Mouse (Mus musculus) gastrocnemius, postnatal 4 days (tissue): ENCODE data around the gene Prkg1. TPM values are rescaled to one million over a fixed set of nuclear protein-coding genes. Genes with fewer than 3 reads are reported as not detected.

ENCODE experiments used
- DNase-seq, 2 experiments: peaks; one replicate each; pipeline ENCODE4 v3.0.0; 2021 to 2022; ENCODE audit warnings: low spot score in 2 of 2, mixed read lengths in 2 of 2
- total RNA-seq, 2 experiments: library from RNA; stranded (reverse); gene quantifications; 2 replicates each; pipeline ENCODE4 v1.2.3; 2021

The Prkg1 gene
- total RNA-seq, 2 experiments from 2014 or later = 42.3 to 50.1 TPM

DNA sequence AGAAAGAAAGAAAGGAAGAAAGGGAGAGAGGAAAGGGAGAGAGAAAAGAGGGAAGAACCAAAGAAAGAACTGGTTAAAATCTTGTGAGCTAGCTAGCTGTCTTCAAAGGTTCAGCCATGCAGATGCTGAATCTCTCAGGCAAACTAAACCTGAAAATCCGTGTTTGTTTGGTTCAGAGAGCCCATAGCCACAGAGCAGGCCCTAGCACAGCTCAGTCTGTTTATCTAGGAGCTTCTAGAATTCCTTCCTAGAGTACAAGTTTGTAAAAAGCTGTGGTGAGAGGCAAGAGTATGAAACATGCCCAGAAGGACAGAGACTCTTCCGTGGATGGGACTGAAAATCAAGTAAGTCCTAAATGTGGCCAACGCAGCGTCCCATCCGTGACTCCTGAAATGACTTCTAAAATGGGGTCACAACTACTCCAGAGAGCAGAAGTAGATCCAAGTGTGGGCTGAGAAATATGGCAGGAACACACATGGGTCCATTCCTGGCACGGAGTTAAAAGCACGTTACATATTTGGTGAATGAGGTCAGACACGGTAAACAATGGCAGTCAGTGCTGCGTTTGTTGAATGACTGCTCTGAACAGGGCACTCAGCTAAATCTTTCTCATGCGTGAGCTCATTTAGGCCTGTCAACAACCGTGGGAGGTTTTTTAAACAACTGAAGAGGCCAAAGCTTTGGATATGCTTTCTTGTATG lies 13.7 kb downstream of the Prkg1 start:
- DNase-seq = no peak

DNA sequence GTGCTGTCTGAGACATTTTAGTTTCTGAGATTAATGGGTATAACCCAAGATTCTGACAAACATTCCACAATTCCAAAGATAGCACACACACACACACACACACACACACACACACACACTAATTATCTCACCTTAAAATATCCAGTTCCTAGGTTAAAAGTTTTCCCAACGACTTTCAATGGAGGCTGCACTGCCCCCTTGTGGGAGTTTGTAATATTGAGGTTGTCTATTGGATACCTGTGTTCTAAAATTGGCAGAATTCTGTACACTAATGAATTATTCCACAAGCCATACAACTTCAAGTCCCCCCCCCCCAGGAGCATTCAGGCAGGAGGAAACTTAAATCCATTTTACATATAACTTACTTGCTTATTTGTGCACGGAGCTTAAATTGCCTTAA lies 18.2 kb downstream of the Prkg1 start:
- DNase-seq = peak; percentile 16 to 21

DNA sequence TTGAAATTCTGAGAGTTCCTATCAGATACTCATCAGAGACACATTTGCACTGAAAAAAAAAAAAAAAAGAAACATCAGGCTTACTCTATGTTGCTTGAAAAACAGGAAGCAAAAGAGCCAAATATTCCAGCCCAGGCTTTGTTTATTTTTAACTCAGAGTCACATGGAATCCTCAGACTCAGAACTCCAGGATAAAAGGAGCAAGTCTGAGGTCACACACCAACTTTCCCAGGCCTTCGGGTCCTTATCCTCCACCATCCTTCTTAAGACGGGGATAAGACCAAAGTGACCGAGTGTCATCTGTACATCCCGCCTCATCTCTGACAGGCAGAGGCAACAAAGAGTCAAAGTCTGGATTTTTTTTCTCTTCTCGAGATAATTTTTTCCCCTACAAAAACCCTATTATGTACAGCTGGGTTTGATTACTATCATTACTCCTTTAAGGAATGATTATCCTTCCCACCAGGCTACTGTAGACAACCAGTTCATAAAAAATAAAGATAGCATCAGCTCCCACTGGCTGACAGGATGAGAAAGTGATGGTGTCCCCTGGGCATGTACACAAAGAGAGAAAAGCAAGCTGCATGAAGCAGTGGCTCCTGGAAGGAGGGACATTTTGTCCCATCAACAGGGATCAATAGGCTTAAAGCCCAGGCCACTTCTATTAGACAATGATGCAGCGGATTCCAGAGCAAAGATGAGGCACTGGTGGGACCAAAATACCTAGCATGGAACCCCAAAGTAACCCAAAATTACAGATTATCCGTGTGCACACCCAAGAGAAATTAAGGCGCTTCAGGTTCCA lies 21.4 kb downstream of the Prkg1 start:
- no peak for DNase-seq

DNA sequence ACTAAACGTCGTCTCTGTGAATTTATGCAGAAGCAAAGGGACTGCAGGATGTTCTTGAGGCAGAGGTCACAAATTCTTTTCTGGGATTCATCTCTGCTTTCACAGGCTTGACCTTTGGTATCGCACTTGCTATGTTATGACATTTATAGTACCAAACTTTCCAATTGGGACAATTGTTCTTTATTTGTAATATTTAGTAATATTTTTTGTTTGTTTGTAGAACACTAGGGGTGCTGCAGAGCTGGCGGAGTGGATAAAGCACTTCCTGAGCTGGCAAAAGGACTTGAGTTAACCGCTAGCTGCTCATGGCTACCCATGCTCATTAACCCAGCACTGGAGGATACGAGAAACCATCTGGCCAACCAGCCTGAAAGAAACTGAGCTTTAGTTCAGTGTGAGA lies 49.9 kb downstream of the Prkg1 start:
- no peak for DNase-seq

DNA sequence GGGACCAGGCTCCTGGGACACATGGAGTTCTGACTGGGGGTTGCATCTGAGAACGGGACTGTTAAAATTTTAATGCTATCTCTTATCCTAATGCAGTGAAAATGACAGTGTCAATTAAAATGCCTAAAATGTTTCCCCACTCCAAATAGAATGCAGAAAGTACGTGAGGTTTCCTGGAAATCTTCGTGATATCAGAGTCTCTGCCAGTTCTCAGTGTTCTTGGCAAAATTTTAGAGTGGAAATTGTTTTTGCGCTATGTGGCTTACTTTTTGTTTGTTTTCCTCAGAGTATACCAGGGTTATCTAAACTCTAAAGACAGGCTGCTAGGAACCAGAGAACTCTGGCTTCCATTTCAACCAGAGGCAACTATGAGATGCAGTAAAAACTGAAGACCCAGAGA lies 50.4 kb downstream of the Prkg1 start:
- no peak for DNase-seq

DNA sequence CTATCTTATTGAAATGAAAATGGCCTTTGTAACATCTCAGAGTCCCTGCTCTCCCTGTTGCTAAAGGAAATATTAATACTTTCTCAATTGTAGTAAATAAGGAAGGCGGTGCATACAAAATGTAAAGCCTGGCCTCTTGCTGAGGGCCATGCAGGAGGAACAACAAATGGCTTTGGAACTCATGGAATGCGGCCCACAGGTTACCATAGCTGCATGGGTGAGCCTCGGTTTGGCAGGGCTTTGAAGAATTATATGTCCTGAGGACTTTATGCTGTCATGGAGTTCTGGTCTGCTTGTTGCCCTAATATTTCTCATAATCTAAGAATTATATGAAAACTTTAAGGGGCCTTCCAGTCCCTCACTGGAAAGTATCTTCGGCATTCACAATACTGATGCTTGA lies 51.5 kb downstream of the Prkg1 start:
- no peak for DNase-seq

DNA sequence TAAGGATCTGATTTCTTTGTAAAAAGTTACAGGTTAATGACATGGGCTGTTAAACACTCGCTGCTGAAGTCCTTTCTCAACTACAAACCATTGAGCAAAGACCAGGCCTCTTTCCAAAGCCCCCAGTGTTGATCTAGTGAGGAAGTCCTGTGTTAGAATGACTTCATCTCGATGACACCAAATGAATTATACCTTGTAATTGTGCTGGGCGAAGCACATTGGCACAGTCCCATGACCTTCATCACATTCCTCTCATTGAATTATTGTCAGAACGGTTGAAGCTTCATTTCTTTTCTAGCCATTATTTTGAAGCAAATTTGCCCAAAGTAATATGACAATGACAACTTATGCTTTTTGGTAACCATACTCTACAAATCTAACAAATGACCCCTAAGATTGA lies 54.5 kb downstream of the Prkg1 start:
- DNase-seq = no peak

DNA sequence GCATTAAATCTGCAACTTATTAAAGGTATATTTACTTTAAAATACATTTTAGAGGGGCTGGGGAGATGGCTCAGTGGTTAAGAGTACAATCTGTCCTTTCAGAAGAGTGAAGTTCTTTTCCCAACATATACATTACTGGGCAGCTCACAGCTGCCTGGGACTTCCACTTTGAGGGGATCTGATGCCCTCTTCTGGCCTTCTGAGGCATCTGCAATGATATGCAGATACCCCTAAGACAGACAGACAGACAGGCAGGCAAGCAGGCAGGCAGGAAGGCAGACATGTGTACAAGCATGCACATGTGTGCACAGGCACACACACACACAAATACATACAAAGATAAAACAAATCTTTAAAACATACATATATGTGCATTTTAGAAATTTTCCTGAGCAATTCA lies 60.8 kb downstream of the Prkg1 start:
- no peak for DNase-seq

DNA sequence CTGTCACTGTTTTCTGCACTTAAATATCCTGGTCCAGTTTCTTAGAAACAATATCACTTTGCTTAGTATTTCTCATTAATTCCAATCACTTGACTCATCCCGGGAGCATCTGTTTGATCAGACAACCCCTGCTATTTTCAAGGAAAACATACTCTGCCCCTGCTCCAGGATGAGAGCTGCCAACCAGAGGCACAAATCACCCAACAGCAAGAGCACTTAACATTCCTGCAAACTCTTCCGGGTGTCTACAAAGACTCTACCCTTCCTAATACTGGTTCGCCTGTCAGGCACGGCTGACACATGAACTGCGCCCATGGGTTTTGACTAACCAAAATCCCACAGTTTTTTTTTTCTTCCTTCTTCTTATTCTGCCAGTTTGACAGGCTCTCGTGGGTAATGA lies 65.9 kb downstream of the Prkg1 start:
- DNase-seq = no peak

DNA sequence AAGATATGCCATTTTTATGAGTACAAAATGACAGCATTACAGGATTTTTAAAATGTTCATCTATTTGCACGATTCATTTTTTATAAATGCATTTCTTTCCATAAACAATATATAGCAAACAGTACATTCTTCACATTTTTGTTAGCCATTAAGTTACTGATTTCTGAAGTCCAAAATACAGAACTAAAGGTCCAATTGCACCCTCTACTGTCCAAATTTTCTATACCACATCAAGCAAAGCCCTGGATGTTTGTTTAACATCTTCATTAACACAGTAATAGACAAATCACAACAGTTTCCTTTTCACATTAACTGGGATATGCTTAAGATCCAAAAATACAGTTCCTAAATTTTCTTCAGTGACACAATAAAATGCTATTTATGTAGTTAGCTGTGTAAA lies 84.0 kb downstream of the Prkg1 start:
- DNase-seq = no peak

DNA sequence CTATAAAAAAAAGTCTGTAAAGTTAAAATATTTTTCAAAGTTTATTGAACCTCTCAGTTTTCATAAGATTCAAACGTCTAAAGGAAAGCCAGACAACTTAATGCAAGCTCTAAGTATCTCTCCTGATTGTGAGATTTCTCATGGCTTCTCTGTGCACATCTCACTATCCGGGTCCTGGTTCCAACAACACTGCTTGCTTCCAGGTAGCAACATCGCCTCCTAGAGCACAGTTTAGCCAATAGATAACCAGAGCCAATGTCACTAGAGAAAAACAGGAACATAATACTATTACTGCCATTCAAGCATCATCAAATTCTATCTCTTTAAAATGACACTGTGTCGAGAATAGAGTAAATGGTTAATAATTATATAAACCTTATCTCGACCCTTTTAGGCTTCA lies 86.5 kb downstream of the Prkg1 start:
- DNase-seq = no peak

DNA sequence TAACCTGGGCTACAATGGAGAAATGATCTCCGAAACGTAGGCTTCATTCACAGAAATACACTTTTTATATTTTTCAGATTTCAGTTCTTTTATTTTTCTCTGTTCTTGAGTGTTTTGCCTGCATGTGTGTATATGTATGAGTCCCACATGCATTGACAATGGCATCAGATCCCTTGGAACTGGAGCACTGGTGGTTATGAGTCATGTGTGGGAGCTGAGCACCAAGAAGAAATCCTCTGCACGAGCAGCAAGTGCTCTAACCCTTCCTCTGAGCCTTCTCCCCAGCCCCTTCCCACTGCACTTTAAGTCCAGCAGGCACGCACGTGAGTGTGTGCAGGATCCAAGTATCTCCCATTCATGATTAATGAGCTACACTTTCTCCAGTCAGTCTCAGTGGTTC lies 93.1 kb downstream of the Prkg1 start:
- no peak for DNase-seq

DNA sequence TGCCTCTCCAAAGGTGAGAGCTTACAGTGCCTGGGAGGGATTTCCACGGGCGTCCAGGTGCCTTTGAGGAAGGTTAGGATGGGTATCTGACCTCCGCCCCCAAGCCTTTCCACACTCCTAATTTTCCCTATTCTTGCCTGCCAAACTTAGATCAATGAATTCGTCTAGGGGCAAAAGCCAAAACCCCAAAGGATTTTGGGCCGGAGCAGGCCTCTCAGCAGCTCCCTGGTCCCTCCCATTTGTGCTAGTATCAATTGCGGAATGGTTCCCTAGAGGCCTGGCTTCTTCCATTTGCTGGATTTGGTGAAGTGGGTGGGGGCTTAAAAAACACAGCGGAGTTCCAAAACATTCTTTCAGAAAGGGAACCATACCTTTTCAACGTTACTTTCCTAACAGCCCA lies 99.8 kb downstream of the Prkg1 start:
- DNase-seq = no peak

DNA sequence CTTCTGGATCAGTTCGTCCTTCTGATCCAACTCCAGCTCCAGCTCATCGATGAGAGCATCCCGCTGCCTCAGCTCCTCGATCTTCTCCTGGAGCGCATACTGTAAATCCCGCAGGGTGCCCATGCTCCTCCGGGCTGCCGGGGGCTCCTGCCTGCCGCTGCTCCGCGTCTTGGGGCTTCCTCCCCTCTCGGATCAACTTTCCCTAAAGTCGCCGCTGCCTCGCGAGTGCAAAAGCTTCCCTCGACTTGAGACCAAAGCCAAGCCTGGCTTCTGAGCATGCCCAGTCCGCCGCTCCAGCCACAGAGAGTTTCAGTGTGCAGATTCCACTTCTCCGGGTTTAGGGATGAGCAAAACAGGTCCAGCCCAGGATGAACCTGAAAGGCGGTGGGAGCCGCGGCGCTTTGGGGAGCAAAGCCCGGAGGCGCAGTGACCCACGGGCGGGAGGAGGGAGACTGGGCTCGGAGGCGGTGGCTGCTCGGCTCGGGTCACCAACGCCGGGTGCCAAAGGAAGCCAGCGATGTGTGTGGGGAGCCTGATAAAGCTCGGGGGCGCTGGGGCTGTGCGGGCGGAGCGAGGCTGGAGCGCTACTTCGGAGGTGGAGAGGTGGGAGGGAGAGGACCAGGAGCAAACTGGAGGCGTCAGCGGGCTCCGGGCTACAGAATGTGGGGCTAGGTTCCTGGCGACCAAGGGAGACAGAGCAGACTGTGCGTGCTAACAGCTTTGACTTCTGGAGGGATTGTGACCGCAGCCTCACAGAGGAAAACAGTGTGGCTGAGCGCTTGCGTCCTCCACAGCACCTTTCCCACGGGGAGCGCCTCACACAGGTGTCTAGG lies 100.5 kb downstream of the Prkg1 start:
- DNase-seq = peak in 1 of 2 experiments; percentile 55

DNA sequence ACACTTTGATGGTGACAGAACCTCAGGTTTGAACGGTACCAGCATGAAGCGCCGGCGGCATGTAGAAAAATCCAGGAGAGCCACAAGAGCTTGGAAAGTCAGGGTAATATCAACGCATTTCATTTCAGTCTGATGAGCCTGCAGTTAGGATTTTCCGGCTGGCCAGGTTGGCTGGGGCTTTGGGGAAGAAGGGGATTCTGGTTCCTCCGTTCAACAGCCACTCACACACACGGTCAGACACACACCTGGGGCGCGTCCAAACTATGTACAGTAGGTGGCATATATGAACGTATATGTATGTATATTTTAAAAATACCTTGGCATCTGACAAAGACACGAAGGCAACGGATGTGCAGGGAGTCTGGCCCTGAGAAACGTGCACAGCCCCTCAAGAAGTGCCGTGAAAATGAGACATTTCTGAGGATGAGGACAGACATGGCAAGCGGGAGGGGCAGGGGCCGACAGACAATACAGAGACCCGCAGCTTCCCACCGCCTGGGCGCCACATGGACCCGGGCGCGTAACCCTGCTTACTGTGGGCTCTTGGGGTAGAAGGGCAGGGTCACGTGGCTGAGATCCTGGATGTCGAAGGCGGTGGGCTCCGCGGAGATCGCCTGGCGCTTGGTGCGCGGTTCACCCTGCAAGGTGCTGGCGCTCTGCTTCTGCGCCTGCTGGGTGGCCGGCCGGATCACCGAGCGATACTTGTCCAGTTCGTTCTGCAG lies 101.2 kb downstream of the Prkg1 start:
- peak in 1 of 2 experiments; percentile 31 for DNase-seq

DNA sequence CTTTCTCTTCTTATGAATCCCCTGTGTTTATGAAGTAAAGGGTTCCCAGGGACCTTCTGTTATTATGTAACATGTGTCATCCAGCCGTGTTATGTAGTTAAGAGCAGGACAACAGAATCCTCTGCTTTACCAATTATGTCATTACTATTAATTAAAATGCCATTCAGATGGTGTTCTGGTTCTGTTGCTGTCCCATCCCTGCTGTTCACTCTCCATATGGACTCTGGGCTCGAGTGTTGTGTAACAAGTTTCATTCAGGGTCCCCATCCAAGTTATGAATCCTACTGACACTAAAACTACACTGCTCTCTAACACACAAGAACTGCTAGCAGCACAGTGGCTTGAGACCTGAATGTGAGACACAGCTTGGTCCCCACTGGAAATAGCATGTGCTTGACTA lies 102.0 kb downstream of the Prkg1 start:
- DNase-seq = no peak

DNA sequence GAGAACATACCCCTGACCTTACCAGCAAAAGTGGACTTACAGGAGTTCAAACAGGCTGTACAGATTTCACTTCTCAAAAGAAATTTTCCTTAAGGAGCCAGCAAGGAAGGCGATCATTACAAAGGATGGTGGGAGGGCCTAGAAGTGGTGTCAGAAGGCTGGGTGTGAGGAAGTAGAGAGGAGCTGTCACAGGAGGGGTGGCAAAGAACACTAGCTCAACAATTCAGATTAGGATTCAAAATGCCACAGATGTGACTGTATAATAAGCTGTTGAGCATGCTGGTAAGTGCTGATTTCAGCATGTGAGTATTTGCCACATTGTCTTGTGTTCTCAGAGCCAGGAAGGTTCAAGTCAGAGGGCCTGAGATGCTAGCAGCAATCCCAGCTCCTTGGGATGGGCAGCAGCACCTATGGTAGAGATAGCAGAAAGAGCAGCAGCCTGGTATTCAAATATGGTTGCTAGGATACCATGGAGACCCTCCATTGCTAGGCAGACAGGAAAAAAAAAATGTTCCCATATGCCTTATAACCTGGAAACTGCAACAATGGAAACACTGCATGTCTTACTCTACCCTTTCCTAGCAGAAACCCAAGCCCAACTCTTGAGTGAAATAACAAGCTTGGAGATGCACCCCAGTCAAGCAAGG lies 106.0 kb downstream of the Prkg1 start:
- DNase-seq = no peak

DNA sequence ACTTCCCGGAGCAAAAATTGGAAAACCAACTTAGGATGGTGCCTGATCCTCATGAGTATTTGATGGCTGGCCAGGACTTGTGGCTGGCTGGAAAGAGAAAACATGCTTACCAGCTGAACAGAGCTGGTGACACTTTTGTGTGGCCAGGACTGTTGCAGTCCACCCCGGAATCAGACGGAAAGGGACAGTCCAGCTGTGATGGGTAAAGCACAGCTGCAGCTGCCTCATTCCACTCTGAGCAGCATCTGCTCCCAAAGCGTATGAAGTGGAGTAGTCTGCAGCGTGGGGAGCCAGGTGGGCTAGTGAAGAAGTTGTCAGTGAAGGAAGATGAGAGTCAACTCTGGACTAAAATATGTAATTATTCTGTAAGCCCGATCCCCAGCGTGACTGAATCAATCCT lies 108.6 kb downstream of the Prkg1 start:
- no peak for DNase-seq

DNA sequence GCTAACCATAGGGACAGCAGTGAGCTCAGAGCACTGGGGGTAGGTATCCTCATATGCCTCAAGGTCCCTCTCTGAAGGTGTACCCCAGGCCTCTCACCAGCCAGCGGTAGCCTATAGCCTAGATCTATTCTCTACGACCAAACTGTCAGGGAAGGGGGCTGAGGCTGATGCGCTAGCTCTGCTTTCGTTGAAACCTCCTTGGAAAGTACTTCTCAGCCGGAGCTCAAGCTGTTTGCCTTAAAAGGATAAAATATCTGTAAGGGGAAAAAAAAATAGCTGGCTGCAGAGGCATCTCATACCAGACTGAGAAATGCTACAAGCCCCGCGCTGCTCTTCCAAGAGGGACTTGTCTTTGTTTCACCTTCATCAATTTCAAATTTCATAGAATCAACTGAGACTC lies 109.0 kb downstream of the Prkg1 start:
- DNase-seq = no peak

DNA sequence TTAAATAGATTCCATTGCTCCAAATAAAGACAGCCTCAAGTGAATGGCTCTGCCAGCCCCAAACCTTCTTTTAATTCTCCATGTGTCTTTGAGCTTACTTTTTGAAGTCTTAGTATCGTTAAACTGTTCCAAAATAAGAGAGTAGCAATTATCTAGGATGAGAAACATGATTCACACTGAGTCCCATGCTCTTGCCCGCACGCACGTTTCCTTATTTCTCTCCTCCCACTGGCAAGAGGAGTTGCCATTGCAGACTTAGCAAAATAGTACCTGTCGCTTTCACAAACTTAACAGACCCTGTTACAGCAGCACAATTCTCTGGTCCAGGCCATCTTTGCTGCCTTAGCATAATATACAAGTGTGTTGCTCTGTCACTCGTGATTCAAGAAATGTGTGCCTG lies 110.8 kb downstream of the Prkg1 start:
- DNase-seq = no peak

DNA sequence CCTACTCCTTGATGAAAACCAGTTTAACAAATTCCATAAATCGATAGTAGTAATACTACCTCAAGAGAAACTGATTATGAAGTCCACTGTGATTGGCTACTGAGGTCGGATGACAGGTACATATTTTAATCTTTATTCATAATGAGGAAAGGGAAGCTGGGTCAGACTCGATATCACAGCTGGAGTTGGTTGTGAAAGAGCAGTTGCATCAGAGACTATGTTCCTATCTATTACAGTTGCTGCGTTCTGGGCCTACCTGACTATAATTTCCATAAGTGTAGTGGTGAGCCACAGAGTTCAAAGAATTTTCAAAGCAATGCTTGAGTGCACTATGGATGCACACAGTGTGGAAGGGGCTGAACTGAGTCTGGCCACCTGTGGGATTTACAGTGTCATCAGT lies 114.4 kb downstream of the Prkg1 start:
- no peak for DNase-seq
